In genomic region chr7:103877093-103877492, GRCm38 (mm10) we compare ENCODE assay signal across 37 mouse cellular contexts. TPM values are rescaled to one million over a fixed set of nuclear protein-coding genes. Genes with fewer than 3 reads are reported as not detected.
DNase-seq lines count a peak whose midpoint lies in the region; ATAC-seq and TF ChIP-seq lines count a peak whose summit lies in the region.
"Had no signal": no experiment of that assay in that cellular context is flagged by ENCODE, and none has a peak within 500 bp of the region (broad histone marks: within the 10 kb centered on the region; RNA-seq: fewer than 3 reads in every experiment).

No protein-coding gene starts in this region.

- no peaks in the 10 kb centered on the region for H3K9me3 ChIP-seq in stomach, embryonic 15.5 days
- no peaks in the 10 kb centered on the region for H3K9me3 ChIP-seq in stomach, postnatal 0 days (ENCODE audit: control insufficient read depth, low read length)
- H3K9me3 ChIP-seq in liver, embryonic 15.5 days (replicated peaks), result no peaks in the 10 kb centered on the region
- no peaks in the 10 kb centered on the region for H3K9me3 ChIP-seq in hindbrain, embryonic 11.5 days (ENCODE audit: control insufficient read depth, low read length)
- H3K9me3 ChIP-seq: embryonic facial prominence, embryonic 13.5 days; forebrain, embryonic 15.5 days; heart, embryonic 10.5 days; hindbrain, embryonic 13.5 days; limb, embryonic 12.5 days; megakaryocyte, embryonic 14.5 days; midbrain, embryonic 15.5 days; neural tube, embryonic 12.5 days had no signal

- H3K4me3 ChIP-seq in stomach, embryonic 15.5 days (replicated peaks), result no peak overlapping the region
- H3K4me3 ChIP-seq in stomach, postnatal 0 days (ENCODE audit: low read depth, low read length), result no peak overlapping the region
- H3K4me3 ChIP-seq in liver, embryonic 15.5 days (replicated peaks), result no peak overlapping the region
- H3K4me3 ChIP-seq in hindbrain, embryonic 11.5 days (ENCODE audit: low read depth, low read length), result no peak overlapping the region
- H3K4me3 ChIP-seq in kidney, adult 2 months (ENCODE audit: insufficient read depth, low read depth, low read length), result no peak overlapping the region
- H3K4me3 ChIP-seq: embryonic facial prominence, embryonic 13.5 days; forebrain, embryonic 15.5 days; heart, embryonic 10.5 days; hindbrain, embryonic 13.5 days; limb, embryonic 12.5 days; megakaryocyte, embryonic 14.5 days; midbrain, embryonic 15.5 days; neural tube, embryonic 12.5 days had no signal

- no peak for TF ChIP-seq EP300 in stomach, postnatal 0 days (optimal IDR thresholded peaks at IDR 0.05)

- H3K9ac ChIP-seq in stomach, embryonic 15.5 days, result no peak overlapping the region
- H3K9ac ChIP-seq in stomach, postnatal 0 days (ENCODE audit: low read length), result no peak overlapping the region
- H3K9ac ChIP-seq in liver, embryonic 15.5 days, result no peak overlapping the region
- H3K9ac ChIP-seq in hindbrain, embryonic 11.5 days (ENCODE audit: low read depth, low read length), result no peak overlapping the region
- H3K9ac ChIP-seq: embryonic facial prominence, embryonic 13.5 days; forebrain, embryonic 15.5 days; hindbrain, embryonic 13.5 days; limb, embryonic 12.5 days; midbrain, embryonic 15.5 days; neural tube, embryonic 12.5 days had no signal

- no peaks in the 10 kb centered on the region for H3K36me3 ChIP-seq in stomach, embryonic 15.5 days
- no peaks in the 10 kb centered on the region for H3K36me3 ChIP-seq in stomach, postnatal 0 days (ENCODE audit: control insufficient read depth, insufficient read depth, low read length)
- no peaks in the 10 kb centered on the region for H3K36me3 ChIP-seq in liver, embryonic 15.5 days (replicated peaks)
- H3K36me3 ChIP-seq in hindbrain, embryonic 11.5 days (ENCODE audit: control insufficient read depth, insufficient read depth, low read length), result no peaks in the 10 kb centered on the region
- no peaks in the 10 kb centered on the region for H3K36me3 ChIP-seq in kidney, adult 2 months (ENCODE audit: control insufficient read depth, insufficient read depth, low read length)
- H3K36me3 ChIP-seq: embryonic facial prominence, embryonic 13.5 days; forebrain, embryonic 15.5 days; heart, embryonic 10.5 days; hindbrain, embryonic 13.5 days; limb, embryonic 12.5 days; midbrain, embryonic 15.5 days; neural tube, embryonic 12.5 days had no signal

- 71% methylated on average over 2 of the region's 2 CpGs for WGBS in stomach, embryonic 15.5 days
- WGBS in stomach, postnatal 0 days, result 67% methylated on average over 2 of the region's 2 CpGs
- 26% methylated on average over 2 of the region's 2 CpGs for WGBS in liver, embryonic 15.5 days (ENCODE audit: insufficient replicate concordance)
- WGBS in hindbrain, embryonic 11.5 days, result 86% methylated on average over 2 of the region's 2 CpGs
- 83% methylated on average over 2 of the region's 2 CpGs for WGBS in kidney, adult 2 months

- no peak for DNase-seq in stomach, postnatal 0 days (ENCODE audit: low spot score)
- no peak for DNase-seq in hindbrain, embryonic 11.5 days (ENCODE audit: low spot score)
- no peak for DNase-seq in kidney, adult 2 months
- no peak for DNase-seq in lung, postnatal 25 days (ENCODE audit: low spot score)
- DNase-seq: adrenal gland, postnatal 25 days; B cell, adult 2 months; cerebellum, adult 11-12 months; cerebellum, postnatal 25 days; embryo, embryonic 11 days; heart, postnatal 10 days; kidney, adult 9 months; kidney, postnatal 25 days; layer of hippocampus, postnatal 36 days; lung, adult 2 months; lung, postnatal 14 days; retina, postnatal 1 day; right cerebral cortex, postnatal 25 days; spleen, adult 18-20 months; thymus, postnatal 14 days had no signal

- no peaks in the 10 kb centered on the region for H3K27me3 ChIP-seq in stomach, embryonic 15.5 days (replicated peaks)
- H3K27me3 ChIP-seq in stomach, postnatal 0 days (ENCODE audit: control insufficient read depth, insufficient read depth, low read length), result no peaks in the 10 kb centered on the region
- H3K27me3 ChIP-seq in liver, embryonic 15.5 days, result peaks cover 6% of the 10 kb centered on the region; the same call in 1 of the 2 replicates
- no peaks in the 10 kb centered on the region for H3K27me3 ChIP-seq in hindbrain, embryonic 11.5 days (ENCODE audit: control insufficient read depth, insufficient read depth, low read length)
- H3K27me3 ChIP-seq in kidney, adult 2 months (replicated peaks; ENCODE audit: control insufficient read depth, insufficient read depth, low read length), result no peaks in the 10 kb centered on the region
- H3K27me3 ChIP-seq: CH12.LX; embryonic facial prominence, embryonic 13.5 days; forebrain, embryonic 15.5 days; hindbrain, embryonic 13.5 days; limb, embryonic 12.5 days; megakaryocyte, embryonic 14.5 days; midbrain, embryonic 15.5 days; neural tube, embryonic 12.5 days had no signal

- peak; percentile 86; the same call in 1 of the 2 replicates for ATAC-seq in stomach, embryonic 15.5 days (ENCODE audit: insufficient read depth, low FRiP score, low read depth)
- ATAC-seq in stomach, postnatal 0 days (ENCODE audit: low FRiP score, low TSS enrichment), result no peak
- ATAC-seq in common myeloid progenitor, adult 5-6 weeks (replicated peaks; ENCODE audit: low read depth, poor library complexity, severe bottlenecking), result peak; percentile 63
- ATAC-seq in liver, embryonic 15.5 days (ENCODE audit: insufficient read depth), result peak; percentile 90
- ATAC-seq in hindbrain, embryonic 11.5 days (ENCODE audit: low FRiP score), result no peak
- ATAC-seq: forebrain, embryonic 15.5 days; inflammation-experienced regulatory T-cells, adult 6 months; midbrain, embryonic 15.5 days had no signal

- H3K4me1 ChIP-seq in stomach, embryonic 15.5 days, result no peaks in the 10 kb centered on the region
- no peaks in the 10 kb centered on the region for H3K4me1 ChIP-seq in stomach, postnatal 0 days (replicated peaks; ENCODE audit: control insufficient read depth, insufficient read depth)
- peaks cover 53% of the 10 kb centered on the region for H3K4me1 ChIP-seq in liver, embryonic 15.5 days (replicated peaks)
- no peaks in the 10 kb centered on the region for H3K4me1 ChIP-seq in hindbrain, embryonic 11.5 days (replicated peaks; ENCODE audit: control insufficient read depth, insufficient read depth, low read length)
- no peaks in the 10 kb centered on the region for H3K4me1 ChIP-seq in kidney, adult 2 months (ENCODE audit: control insufficient read depth, insufficient read depth, low read length)
- H3K4me1 ChIP-seq: embryonic facial prominence, embryonic 13.5 days; forebrain, embryonic 15.5 days; heart, embryonic 10.5 days; hindbrain, embryonic 13.5 days; limb, embryonic 12.5 days; midbrain, embryonic 15.5 days; neural tube, embryonic 12.5 days had no signal

- TF ChIP-seq CTCF in stomach, postnatal 0 days (IDR thresholded peaks at IDR 0.05; ENCODE audit: low read depth), result no peak
- no peak for TF ChIP-seq CTCF in kidney, adult 2 months (conservative IDR thresholded peaks at IDR 0.05; ENCODE audit: insufficient read depth, insufficient read length, low read depth, low read length)

- H3K4me2 ChIP-seq in stomach, embryonic 15.5 days, result no peak overlapping the region
- no peak overlapping the region for H3K4me2 ChIP-seq in stomach, postnatal 0 days (replicated peaks; ENCODE audit: low read depth)
- no peak overlapping the region for H3K4me2 ChIP-seq in liver, embryonic 15.5 days
- H3K4me2 ChIP-seq in hindbrain, embryonic 11.5 days (replicated peaks; ENCODE audit: low read depth, low read length), result no peak overlapping the region
- H3K4me2 ChIP-seq: embryonic facial prominence, embryonic 13.5 days; forebrain, embryonic 15.5 days; hindbrain, embryonic 13.5 days; limb, embryonic 12.5 days; midbrain, embryonic 15.5 days; neural tube, embryonic 12.5 days had no signal

- H3K27ac ChIP-seq in stomach, embryonic 15.5 days, result no peak overlapping the region
- H3K27ac ChIP-seq in stomach, postnatal 0 days (replicated peaks), result no peak overlapping the region
- peak overlapping the region; percentile 87 for H3K27ac ChIP-seq in liver, embryonic 15.5 days (replicated peaks)
- H3K27ac ChIP-seq in hindbrain, embryonic 11.5 days (ENCODE audit: low read depth, low read length), result no peak overlapping the region
- H3K27ac ChIP-seq in kidney, adult 2 months (ENCODE audit: insufficient read depth, low read depth, low read length), result no peak overlapping the region
- H3K27ac ChIP-seq: embryonic facial prominence, embryonic 13.5 days; forebrain, embryonic 15.5 days; hindbrain, embryonic 13.5 days; limb, embryonic 12.5 days; midbrain, embryonic 15.5 days; neural tube, embryonic 12.5 days had no signal

- TF ChIP-seq POLR2A in kidney, adult 2 months (IDR thresholded peaks at IDR 0.05; ENCODE audit: low read depth, low read length), result no peak

RNA-seq across cellular contexts. Expression of gene Olfr66, which starts 9.0 kb away (rescaled TPM):
- not detected in 2 replicates for polyA plus RNA-seq in stomach, embryonic 15.5 days (2015; fragmentation: Nextera tagmentation; extraction: Ambion mirVana)
- polyA plus RNA-seq in stomach, postnatal 0 days (2015; fragmentation: Nextera tagmentation; extraction: Ambion mirVana), result not detected in 2 replicates
- not detected in 2 replicates for total RNA-seq in common myeloid progenitor, adult 5-6 weeks (2017)
- polyA plus RNA-seq in liver, embryonic 15.5 days (2015; fragmentation: Nextera tagmentation; extraction: Ambion mirVana), result 0.13 TPM in 1 of 2 replicates, not detected in the other
- not detected in 2 replicates for polyA plus RNA-seq in hindbrain, embryonic 11.5 days (2014; fragmentation: Nextera tagmentation; extraction: Ambion mirVana)
- polyA plus RNA-seq in kidney, adult 2 months (2012; rRNA removed), result not detected in 2 replicates
- total RNA-seq: adrenal gland, postnatal 25 days; CH12.LX; gastrocnemius, adult 8-10 months; heart, postnatal 10 days; layer of hippocampus, adult 8-10 months; layer of hippocampus, postnatal 36 days; left cerebral cortex, postnatal 10 days had no signal
- polyA plus RNA-seq: brain, embryonic 14.5 days; embryonic facial prominence, embryonic 13.5 days; forebrain, embryonic 15.5 days; gonadal fat pad, adult 2 months; heart, embryonic 10.5 days; hindbrain, embryonic 13.5 days; inflammation-experienced regulatory T-cells, adult 6 months; limb, embryonic 12.5 days; lung, adult 2 months; midbrain, embryonic 15.5 days; neural tube, embryonic 12.5 days had no signal

RNA-seq across cellular contexts. Expression of gene Olfr64, which starts 17.2 kb away (rescaled TPM):
- polyA plus RNA-seq in stomach, embryonic 15.5 days (2015; fragmentation: Nextera tagmentation; extraction: Ambion mirVana), result not detected in 2 replicates
- polyA plus RNA-seq in stomach, postnatal 0 days (2015; fragmentation: Nextera tagmentation; extraction: Ambion mirVana), result not detected in 2 replicates
- not detected in 2 replicates for total RNA-seq in common myeloid progenitor, adult 5-6 weeks (2017)
- polyA plus RNA-seq in liver, embryonic 15.5 days (2015; fragmentation: Nextera tagmentation; extraction: Ambion mirVana), result not detected in 2 replicates
- not detected in 2 replicates for polyA plus RNA-seq in hindbrain, embryonic 11.5 days (2014; fragmentation: Nextera tagmentation; extraction: Ambion mirVana)
- polyA plus RNA-seq in kidney, adult 2 months (2012; rRNA removed), result not detected in 2 replicates
- total RNA-seq: adrenal gland, postnatal 25 days; CH12.LX; gastrocnemius, adult 8-10 months; heart, postnatal 10 days; layer of hippocampus, adult 8-10 months; layer of hippocampus, postnatal 36 days; left cerebral cortex, postnatal 10 days had no signal
- polyA plus RNA-seq: brain, embryonic 14.5 days; embryonic facial prominence, embryonic 13.5 days; forebrain, embryonic 15.5 days; gonadal fat pad, adult 2 months; heart, embryonic 10.5 days; hindbrain, embryonic 13.5 days; inflammation-experienced regulatory T-cells, adult 6 months; limb, embryonic 12.5 days; lung, adult 2 months; midbrain, embryonic 15.5 days; neural tube, embryonic 12.5 days had no signal

RNA-seq across cellular contexts. Expression of gene Hbb-y, which starts 24.1 kb away (rescaled TPM):
- 247 and 357 TPM in 2 replicates for polyA plus RNA-seq in stomach, embryonic 15.5 days (2015; fragmentation: Nextera tagmentation; extraction: Ambion mirVana)
- polyA plus RNA-seq in stomach, postnatal 0 days (2015; fragmentation: Nextera tagmentation; extraction: Ambion mirVana), result not detected in 2 replicates
- 2.9 TPM in 1 of 2 replicates, not detected in the other for total RNA-seq in common myeloid progenitor, adult 5-6 weeks (2017)
- 304 and 542 TPM in 2 replicates for polyA plus RNA-seq in liver, embryonic 15.5 days (2015; fragmentation: Nextera tagmentation; extraction: Ambion mirVana)
- polyA plus RNA-seq in hindbrain, embryonic 11.5 days (2014; fragmentation: Nextera tagmentation; extraction: Ambion mirVana), result 10,698 and 10,834 TPM in 2 replicates
- not detected in 2 replicates for polyA plus RNA-seq in kidney, adult 2 months (2012; rRNA removed)
- total RNA-seq: adrenal gland, postnatal 25 days; CH12.LX; gastrocnemius, adult 8-10 months; heart, postnatal 10 days; layer of hippocampus, adult 8-10 months; layer of hippocampus, postnatal 36 days; left cerebral cortex, postnatal 10 days had no signal
- polyA plus RNA-seq: gonadal fat pad, adult 2 months; inflammation-experienced regulatory T-cells, adult 6 months had no signal

RNA-seq across cellular contexts. Expression of gene Olfr65, which starts 26.2 kb away (rescaled TPM):
- not detected in 2 replicates for polyA plus RNA-seq in stomach, embryonic 15.5 days (2015; fragmentation: Nextera tagmentation; extraction: Ambion mirVana)
- not detected in 2 replicates for polyA plus RNA-seq in stomach, postnatal 0 days (2015; fragmentation: Nextera tagmentation; extraction: Ambion mirVana)
- not detected in 2 replicates for total RNA-seq in common myeloid progenitor, adult 5-6 weeks (2017)
- not detected in 2 replicates for polyA plus RNA-seq in liver, embryonic 15.5 days (2015; fragmentation: Nextera tagmentation; extraction: Ambion mirVana)
- not detected in 2 replicates for polyA plus RNA-seq in hindbrain, embryonic 11.5 days (2014; fragmentation: Nextera tagmentation; extraction: Ambion mirVana)
- polyA plus RNA-seq in kidney, adult 2 months (2012; rRNA removed), result not detected in 2 replicates
- total RNA-seq: adrenal gland, postnatal 25 days; CH12.LX; gastrocnemius, adult 8-10 months; heart, postnatal 10 days; layer of hippocampus, adult 8-10 months; layer of hippocampus, postnatal 36 days had no signal
- polyA plus RNA-seq: brain, embryonic 14.5 days; embryonic facial prominence, embryonic 13.5 days; forebrain, embryonic 15.5 days; gonadal fat pad, adult 2 months; heart, embryonic 10.5 days; hindbrain, embryonic 13.5 days; inflammation-experienced regulatory T-cells, adult 6 months; limb, embryonic 12.5 days; lung, adult 2 months; midbrain, embryonic 15.5 days; neural tube, embryonic 12.5 days had no signal

RNA-seq across cellular contexts. Expression of gene Hbb-bh1, which starts 34.1 kb away (rescaled TPM):
- 4.5 and 5.1 TPM in 2 replicates for polyA plus RNA-seq in stomach, embryonic 15.5 days (2015; fragmentation: Nextera tagmentation; extraction: Ambion mirVana)
- polyA plus RNA-seq in stomach, postnatal 0 days (2015; fragmentation: Nextera tagmentation; extraction: Ambion mirVana), result not detected in 2 replicates
- total RNA-seq in common myeloid progenitor, adult 5-6 weeks (2017), result not detected in 2 replicates
- 44.8 and 64.6 TPM in 2 replicates for polyA plus RNA-seq in liver, embryonic 15.5 days (2015; fragmentation: Nextera tagmentation; extraction: Ambion mirVana)
- 2,447 and 2,531 TPM in 2 replicates for polyA plus RNA-seq in hindbrain, embryonic 11.5 days (2014; fragmentation: Nextera tagmentation; extraction: Ambion mirVana)
- polyA plus RNA-seq in kidney, adult 2 months (2012; rRNA removed), result not detected in 2 replicates
- total RNA-seq: adrenal gland, postnatal 25 days; gastrocnemius, adult 8-10 months; heart, postnatal 10 days; layer of hippocampus, adult 8-10 months; layer of hippocampus, postnatal 36 days; left cerebral cortex, postnatal 10 days had no signal
- polyA plus RNA-seq: gonadal fat pad, adult 2 months; inflammation-experienced regulatory T-cells, adult 6 months; lung, adult 2 months had no signal

Comparison
In these comparisons a context has a peak if more than half of its experiments do, and no peak if none do; other contexts are left out.
1. ATAC-seq: peak in stomach, embryonic 15.5 days (single experiment), common myeloid progenitor, adult 5-6 weeks (single experiment) and liver, embryonic 15.5 days (single experiment); none in stomach, postnatal 0 days (single experiment) and hindbrain, embryonic 11.5 days (single experiment).
2. RNA of gene Hbb-y, which starts 24.1 kb away (polyA plus RNA-seq): 10,698 to 10,834 TPM in hindbrain, embryonic 11.5 days, 304 to 542 TPM in liver, embryonic 15.5 days and 247 to 357 TPM in stomach, embryonic 15.5 days; not detected in stomach, postnatal 0 days and not detected in kidney, adult 2 months; every median in the first group is over 100 times any median in the second.